Mouse (Mus musculus) thymus, adult 2 months (tissue): ENCODE results near the gene Cacnb1.

Experiments
- CTCF ChIP-seq: fragments of 200-500 bp; IDR thresholded peaks from 2 replicates; pipeline ENCODE4 v1.5.1; 2012; ENCODE audit warnings: mild to moderate bottlenecking, control low read depth, low read length, moderate library complexity, borderline replicate concordance; ENCODE audit not compliant: control insufficient read depth, poor library complexity, insufficient read depth; ENCODE audit errors: extremely low read depth
- POLR2A ChIP-seq: fragments of 200-500 bp; IDR thresholded peaks from 2 replicates; pipeline ENCODE4 v1.6.1; 2012; ENCODE audit warnings: mild to moderate bottlenecking, low read length, control low read depth, moderate library complexity; ENCODE audit not compliant: control insufficient read depth, poor library complexity, insufficient read depth; ENCODE audit errors: extremely low read depth

DNA sequence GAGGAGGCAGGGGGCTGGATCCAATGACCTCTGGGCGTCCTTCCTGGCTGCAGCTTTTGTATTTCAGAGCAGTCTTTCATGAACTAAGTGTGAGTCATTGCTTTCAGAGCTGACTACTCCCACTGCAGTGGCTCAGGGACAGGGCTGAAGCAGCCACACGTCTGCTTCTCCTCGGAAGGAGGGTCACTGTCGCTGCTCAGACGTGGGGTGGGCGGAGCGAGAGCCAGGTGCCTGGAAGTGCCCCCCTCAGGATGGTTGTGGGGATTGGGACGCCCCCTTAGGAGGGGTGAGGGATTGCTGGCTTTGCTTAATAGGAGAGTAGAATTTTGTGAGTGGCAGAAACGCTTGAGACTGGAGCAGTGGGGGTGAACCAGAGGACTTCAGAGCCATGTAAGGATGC lies 34.6 kb upstream of the Cacnb1 start:
- no peak for TF ChIP-seq CTCF
- no peak for TF ChIP-seq POLR2A
